In the genomic region with DNA sequence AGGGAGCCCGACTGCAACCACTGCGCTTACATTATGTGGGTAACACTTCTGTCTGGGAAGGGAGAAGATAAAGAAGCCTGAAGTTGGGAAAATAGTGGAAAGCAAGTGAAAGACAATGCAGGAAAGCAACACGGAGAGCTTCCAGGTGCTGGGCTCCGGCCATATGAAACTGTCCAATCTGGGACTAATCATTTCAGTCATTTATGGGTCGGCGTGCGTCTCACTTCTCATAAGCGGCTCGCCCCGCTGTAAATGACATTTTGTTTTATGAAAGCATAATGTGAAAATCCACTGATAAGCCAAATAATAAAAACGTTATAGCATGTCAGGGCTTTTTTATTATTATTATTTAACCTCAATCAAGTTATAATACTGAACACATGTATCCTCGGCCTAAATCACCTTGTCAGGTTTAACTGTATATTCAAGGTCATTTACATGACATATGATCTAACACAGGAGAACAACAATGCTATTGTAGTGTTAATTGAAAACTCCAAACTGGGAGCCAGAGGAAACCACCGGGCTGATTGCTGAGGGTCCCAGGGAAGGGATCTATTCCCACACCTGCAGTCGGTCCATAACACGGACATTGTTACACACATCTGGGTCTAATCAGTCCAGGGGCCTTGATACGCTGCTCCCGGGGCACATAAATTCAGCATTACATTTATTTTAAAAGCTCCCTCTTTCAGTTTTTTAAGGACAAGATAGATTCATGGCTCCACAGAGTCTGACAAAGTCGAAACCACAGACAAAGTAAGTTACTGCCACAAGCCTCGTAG, we compare ENCODE assay signal across 20 mouse cellular contexts.
A peak's percentile ranks its signal among the peaks of the same experiment; 100 is the strongest.
DNase-seq lines count a peak whose midpoint lies in the region; ATAC-seq lines count a peak whose summit lies in the region.
"Had no signal": no experiment of that assay in that cellular context is flagged by ENCODE, and none has a peak within 500 bp of the region (broad histone marks: within the 10 kb centered on the region; RNA-seq: fewer than 3 reads in every experiment).

No protein-coding gene starts in this region.

- H3K9me3 ChIP-seq in hindbrain, embryonic 15.5 days = no peaks in the 10 kb centered on the region
- H3K9me3 ChIP-seq in hindbrain, embryonic 14.5 days (ENCODE audit: control insufficient read depth, low read length) = no peaks in the 10 kb centered on the region
- H3K9me3 ChIP-seq in embryonic facial prominence, embryonic 13.5 days = no peaks in the 10 kb centered on the region
- H3K9me3 ChIP-seq in limb, embryonic 13.5 days = 0 out of 2 replicates have a peak, but pooled peaks cover 7% of the 10 kb centered on the region
- H3K9me3 ChIP-seq: neural tube, embryonic 12.5 days had no signal

- DNase-seq in hindbrain, embryonic 14.5 days (ENCODE audit: low spot score) = no peak
- no peak for DNase-seq in urinary bladder, adult 18-20 months (ENCODE audit: low spot score in 2 of 2)
- no peak for DNase-seq in adrenal gland, postnatal 25 days
- no peak for DNase-seq in spleen, postnatal 14 days (ENCODE audit: low spot score in 2 of 2)
- DNase-seq: adrenal gland, postnatal 36 days; cerebellum, adult 8-10 months; gastrocnemius, postnatal 14 days; heart, postnatal 36 days; layer of hippocampus, postnatal 36 days; liver; liver, postnatal 0 days; right cerebral cortex, postnatal 14 days; thymus, postnatal 25 days had no signal

- peak overlapping the region; percentile 7; the same call in 1 of the 2 replicates for H3K4me2 ChIP-seq in hindbrain, embryonic 15.5 days
- H3K4me2 ChIP-seq in hindbrain, embryonic 14.5 days (replicated peaks) = no peak overlapping the region
- peak overlapping the region; percentile 48 for H3K4me2 ChIP-seq in embryonic facial prominence, embryonic 13.5 days
- peak overlapping the region; percentile 46 for H3K4me2 ChIP-seq in limb, embryonic 13.5 days (replicated peaks)
- H3K4me2 ChIP-seq: neural tube, embryonic 12.5 days had no signal

- H3K4me3 ChIP-seq in hindbrain, embryonic 15.5 days = no peak overlapping the region
- no peak overlapping the region for H3K4me3 ChIP-seq in hindbrain, embryonic 14.5 days (replicated peaks; ENCODE audit: low read length)
- H3K4me3 ChIP-seq in embryonic facial prominence, embryonic 13.5 days = no peak overlapping the region
- H3K4me3 ChIP-seq in limb, embryonic 13.5 days = no peak overlapping the region
- H3K4me3 ChIP-seq: neural tube, embryonic 12.5 days had no signal

- H3K4me1 ChIP-seq in hindbrain, embryonic 15.5 days (replicated peaks) = no peaks in the 10 kb centered on the region; the same call in 1 of the 2 replicates
- H3K4me1 ChIP-seq in hindbrain, embryonic 14.5 days (replicated peaks; ENCODE audit: control insufficient read depth, insufficient read depth, low read length) = 0 out of 2 replicates have a peak, but pooled peaks cover 3% of the 10 kb centered on the region
- peaks cover 26% of the 10 kb centered on the region for H3K4me1 ChIP-seq in embryonic facial prominence, embryonic 13.5 days
- H3K4me1 ChIP-seq in limb, embryonic 13.5 days = peaks cover 31% of the 10 kb centered on the region
- H3K4me1 ChIP-seq: neural tube, embryonic 12.5 days had no signal

- no peaks in the 10 kb centered on the region for H3K27me3 ChIP-seq in hindbrain, embryonic 15.5 days
- H3K27me3 ChIP-seq in hindbrain, embryonic 14.5 days (ENCODE audit: control insufficient read depth, insufficient read depth, low read length) = no peaks in the 10 kb centered on the region
- H3K27me3 ChIP-seq in embryonic facial prominence, embryonic 13.5 days = peaks cover 34% of the 10 kb centered on the region
- H3K27me3 ChIP-seq in limb, embryonic 13.5 days = peaks cover 72% of the 10 kb centered on the region
- H3K27me3 ChIP-seq: neural tube, embryonic 12.5 days; Patski had no signal

- no peak overlapping the region for H3K27ac ChIP-seq in hindbrain, embryonic 15.5 days (replicated peaks)
- H3K27ac ChIP-seq in hindbrain, embryonic 14.5 days = no peak overlapping the region
- peak overlapping the region; percentile 58 for H3K27ac ChIP-seq in embryonic facial prominence, embryonic 13.5 days
- H3K27ac ChIP-seq in limb, embryonic 13.5 days = peak overlapping the region; percentile 67; the same call in 1 of the 2 replicates
- H3K27ac ChIP-seq: neural tube, embryonic 12.5 days had no signal

- no peaks in the 10 kb centered on the region for H3K36me3 ChIP-seq in hindbrain, embryonic 15.5 days
- no peaks in the 10 kb centered on the region for H3K36me3 ChIP-seq in hindbrain, embryonic 14.5 days (replicated peaks; ENCODE audit: control insufficient read depth, insufficient read depth)
- no peaks in the 10 kb centered on the region for H3K36me3 ChIP-seq in embryonic facial prominence, embryonic 13.5 days
- H3K36me3 ChIP-seq in limb, embryonic 13.5 days = no peaks in the 10 kb centered on the region
- H3K36me3 ChIP-seq: neural tube, embryonic 12.5 days had no signal

- ATAC-seq in hindbrain, embryonic 15.5 days (ENCODE audit: low FRiP score, low read depth) = no peak
- no peak for ATAC-seq in hindbrain, embryonic 14.5 days (ENCODE audit: low FRiP score)
- 0 out of 2 replicates have a peak, but pooled peaks have one; percentile 57 for ATAC-seq in embryonic facial prominence, embryonic 13.5 days (ENCODE audit: insufficient number of reproducible peaks, insufficient read depth, low FRiP score, low TSS enrichment, low read depth)
- peak; percentile 88 for ATAC-seq in limb, embryonic 13.5 days (ENCODE audit: low FRiP score, low read depth)
- ATAC-seq: activated CD4-positive, CD25-positive, alpha-beta regulatory T cell, adult 4 months; inflammation-experienced regulatory T-cells, adult 6 months; liver, postnatal 0 days; Patski had no signal

- no peak overlapping the region for H3K9ac ChIP-seq in hindbrain, embryonic 15.5 days
- H3K9ac ChIP-seq in hindbrain, embryonic 14.5 days = no peak overlapping the region
- no peak overlapping the region for H3K9ac ChIP-seq in embryonic facial prominence, embryonic 13.5 days
- H3K9ac ChIP-seq in limb, embryonic 13.5 days = no peak overlapping the region
- H3K9ac ChIP-seq: liver, postnatal 0 days; neural tube, embryonic 12.5 days had no signal

- WGBS in hindbrain, embryonic 15.5 days = 78% methylated on average over 19 of the region's 19 CpGs
- WGBS in hindbrain, embryonic 14.5 days = 83% methylated on average over 19 of the region's 19 CpGs
- 27% methylated on average over 19 of the region's 19 CpGs for WGBS in embryonic facial prominence, embryonic 13.5 days
- 22% methylated on average over 19 of the region's 19 CpGs for WGBS in limb, embryonic 13.5 days

Comparison
In these comparisons a context has a peak if more than half of its experiments do, and no peak if none do; other contexts are left out.
1. ATAC-seq: peak in embryonic facial prominence, embryonic 13.5 days (single experiment) and limb, embryonic 13.5 days (single experiment); none in hindbrain, embryonic 15.5 days (single experiment) and hindbrain, embryonic 14.5 days (single experiment).
2. H3K27ac ChIP-seq: peak in embryonic facial prominence, embryonic 13.5 days (single experiment) and limb, embryonic 13.5 days (single experiment); none in hindbrain, embryonic 15.5 days (single experiment) and hindbrain, embryonic 14.5 days (single experiment).